Comparison of ENCODE assay signal across 7 mouse cellular contexts in the genomic region with DNA sequence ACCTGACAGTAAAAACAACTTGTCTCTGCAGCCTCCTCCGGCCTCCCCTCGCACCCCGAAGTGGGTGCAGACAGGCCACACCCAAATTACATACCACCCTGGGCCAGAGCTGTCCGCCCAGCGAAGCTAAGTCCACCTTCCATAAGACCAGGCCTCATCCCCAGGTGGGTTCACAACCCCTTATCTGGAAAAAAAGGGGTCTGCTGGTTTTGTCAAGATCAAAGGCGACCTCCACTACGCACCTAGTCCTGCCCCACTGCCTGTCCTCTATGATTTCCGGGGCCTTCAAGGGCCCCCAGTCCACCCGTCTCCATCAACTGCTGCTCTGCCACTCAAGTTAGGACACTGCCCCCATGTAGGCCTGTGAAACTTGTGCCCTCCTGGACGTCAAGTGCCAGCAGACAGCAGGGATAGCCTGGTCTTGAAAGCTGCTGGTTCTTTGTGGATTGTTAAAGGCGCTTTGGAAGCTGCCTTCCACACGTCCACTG. TPM values are rescaled to one million over a fixed set of nuclear protein-coding genes. Genes with fewer than 3 reads are reported as not detected.
DNase-seq lines count a peak whose midpoint lies in the region; ATAC-seq and TF ChIP-seq lines count a peak whose summit lies in the region.

No protein-coding gene starts in this region.

- intact Hi-C loops in left cerebral cortex, postnatal 25 days (cut with DNase I), result no loop called here

- no peak for ATAC-seq in neural tube, embryonic 11.5 days (ENCODE audit: insufficient read depth, low FRiP score, low TSS enrichment)

- peak overlapping the region; percentile 58 for H3K4me2 ChIP-seq in neural tube, embryonic 11.5 days (ENCODE audit: low read depth)

- H3K27ac ChIP-seq in testis, adult 2 months (ENCODE audit: control insufficient read depth, insufficient read depth, low read depth, low read length), result peak overlapping the region; percentile 100
- H3K27ac ChIP-seq in embryonic fibroblast, embryonic 13.5 days (ENCODE audit: insufficient read depth, low read length), result peak overlapping the region; percentile 98
- H3K27ac ChIP-seq in limb, embryonic 10.5 days, result peak overlapping the region; percentile 93
- no peak overlapping the region for H3K27ac ChIP-seq in neural tube, embryonic 11.5 days (ENCODE audit: low read depth, low read length)

- WGBS in limb, embryonic 10.5 days, result 85% methylated on average over 12 of the region's 12 CpGs
- WGBS in neural tube, embryonic 11.5 days, result 84% methylated on average over 12 of the region's 12 CpGs

- no peaks in the 10 kb centered on the region; the same call in 1 of the 2 replicates for H3K36me3 ChIP-seq in testis, adult 2 months (ENCODE audit: control insufficient read depth, insufficient read depth, low read length)
- H3K36me3 ChIP-seq in limb, embryonic 10.5 days, result no peaks in the 10 kb centered on the region
- H3K36me3 ChIP-seq in neural tube, embryonic 11.5 days (ENCODE audit: control insufficient read depth, insufficient read depth, low read length), result no peaks in the 10 kb centered on the region

- H3K9me3 ChIP-seq in limb, embryonic 10.5 days (replicated peaks), result no peaks in the 10 kb centered on the region
- H3K9me3 ChIP-seq in neural tube, embryonic 11.5 days (ENCODE audit: control insufficient read depth, low read length), result no peaks in the 10 kb centered on the region

- DNase-seq in testis, postnatal 10 days (ENCODE audit: low spot score), result no peak
- no peak for DNase-seq in limb, embryonic 10.5 days (ENCODE audit: low spot score)
- DNase-seq in neural tube, embryonic 11.5 days (ENCODE audit: low spot score), result no peak
- no peak for DNase-seq in layer of hippocampus, adult 11-12 months (ENCODE audit: low spot score)
- DNase-seq in left cerebral cortex, postnatal 25 days (ENCODE audit: low spot score in 2 of 2), result no peak

- H3K27me3 ChIP-seq in testis, adult 2 months (ENCODE audit: control insufficient read depth, insufficient read depth, low read length), result no peaks in the 10 kb centered on the region
- no peaks in the 10 kb centered on the region for H3K27me3 ChIP-seq in limb, embryonic 10.5 days (ENCODE audit: low read depth, poor library complexity, severe bottlenecking)
- H3K27me3 ChIP-seq in neural tube, embryonic 11.5 days (ENCODE audit: control insufficient read depth, insufficient read depth, low read length), result no peaks in the 10 kb centered on the region

- H3K4me1 ChIP-seq in testis, adult 2 months (ENCODE audit: control insufficient read depth, insufficient read depth, low read length), result peaks cover 27% of the 10 kb centered on the region
- H3K4me1 ChIP-seq in embryonic fibroblast, embryonic 13.5 days (ENCODE audit: control insufficient read depth, insufficient read depth, low read length), result peaks cover 11% of the 10 kb centered on the region; the same call in 1 of the 2 replicates
- H3K4me1 ChIP-seq in limb, embryonic 10.5 days, result peaks cover 81% of the 10 kb centered on the region
- peaks cover 58% of the 10 kb centered on the region for H3K4me1 ChIP-seq in neural tube, embryonic 11.5 days (ENCODE audit: control insufficient read depth, insufficient read depth, low read length)

- H3K4me3 ChIP-seq in testis, adult 2 months (ENCODE audit: control insufficient read depth, low read depth, low read length), result peak overlapping the region; percentile 96
- H3K4me3 ChIP-seq in embryonic fibroblast, embryonic 13.5 days (ENCODE audit: insufficient read depth, low read length), result peak overlapping the region; percentile 80
- peak overlapping the region; percentile 46 for H3K4me3 ChIP-seq in limb, embryonic 10.5 days
- no peak overlapping the region for H3K4me3 ChIP-seq in neural tube, embryonic 11.5 days (ENCODE audit: low read depth, low read length)

- no peak for TF ChIP-seq CTCF in testis, adult 2 months (IDR thresholded peaks at IDR 0.05; ENCODE audit: control insufficient read depth, insufficient read depth, insufficient replicate concordance, low read depth, low read length)
- no peak for TF ChIP-seq CTCF in embryonic fibroblast, embryonic 13.5 days (IDR thresholded peaks at IDR 0.05; ENCODE audit: borderline replicate concordance, insufficient read depth, low read length)

- no peak; the same call in 1 of the 2 replicates for TF ChIP-seq POLR2A in testis, adult 2 months (IDR thresholded peaks at IDR 0.05; ENCODE audit: control insufficient read depth, low read depth, low read length)
- no peak; the same call in 1 of the 2 replicates for TF ChIP-seq POLR2A in embryonic fibroblast, embryonic 13.5 days (IDR thresholded peaks at IDR 0.05; ENCODE audit: low read depth, low read length)

- no peak overlapping the region for H3K9ac ChIP-seq in neural tube, embryonic 11.5 days (ENCODE audit: low read length)

RNA-seq across cellular contexts. Expression of a gene that starts 30.2 kb away (rescaled TPM):
- polyA plus RNA-seq in testis, adult 2 months (2012; rRNA removed), result 25.3 and 28.1 TPM in 2 replicates
- polyA plus RNA-seq in embryonic fibroblast, embryonic 13.5 days (2011; ENCODE audit: insufficient read length, low read depth, missing spikeins), result 24.9 and 35.7 TPM in 2 replicates
- 43.5 and 48.7 TPM in 2 replicates for polyA plus RNA-seq in limb, embryonic 10.5 days (2016; fragmentation: Nextera tagmentation; extraction: Ambion mirVana)
- 19.9 and 20.7 TPM in 2 replicates for polyA plus RNA-seq in neural tube, embryonic 11.5 days (2014; fragmentation: Nextera tagmentation; extraction: Ambion mirVana)
- total RNA-seq in left cerebral cortex, postnatal 25 days (2021), result 10 to 100 TPM in 1 of 2 experiments, 1 to 10 TPM in 1; 9.5 to 14.6 TPM

RNA-seq across cellular contexts. Expression of a gene that starts 32.7 kb away (rescaled TPM):
- 20.1 and 26.1 TPM in 2 replicates for polyA plus RNA-seq in testis, adult 2 months (2012; rRNA removed)
- polyA plus RNA-seq in embryonic fibroblast, embryonic 13.5 days (2011; ENCODE audit: insufficient read length, low read depth, missing spikeins), result 1.3 and 3.5 TPM in 2 replicates
- polyA plus RNA-seq in limb, embryonic 10.5 days (2016; fragmentation: Nextera tagmentation; extraction: Ambion mirVana), result 1.8 TPM in 2 replicates
- 0.74 and 1.7 TPM in 2 replicates for polyA plus RNA-seq in neural tube, embryonic 11.5 days (2014; fragmentation: Nextera tagmentation; extraction: Ambion mirVana)
- total RNA-seq in left cerebral cortex, postnatal 25 days (2021), result 1 to 10 TPM; 2.5 to 3.0 TPM

RNA-seq across cellular contexts. Expression of a gene that starts 49.1 kb away (rescaled TPM):
- polyA plus RNA-seq in testis, adult 2 months (2012; rRNA removed), result 0.84 and 0.94 TPM in 2 replicates
- polyA plus RNA-seq in embryonic fibroblast, embryonic 13.5 days (2011; ENCODE audit: insufficient read length, low read depth, missing spikeins), result 0.60 and 1.5 TPM in 2 replicates
- polyA plus RNA-seq in limb, embryonic 10.5 days (2016; fragmentation: Nextera tagmentation; extraction: Ambion mirVana), result 5.2 and 5.9 TPM in 2 replicates
- polyA plus RNA-seq in neural tube, embryonic 11.5 days (2014; fragmentation: Nextera tagmentation; extraction: Ambion mirVana), result 5.7 and 6.6 TPM in 2 replicates
- total RNA-seq in left cerebral cortex, postnatal 25 days (2021), result 1 to 10 TPM; 4.5 to 5.5 TPM
